Mouse (Mus musculus) megakaryocyte-erythroid progenitor cell, adult 5-6 weeks (primary cell): ENCODE data around the gene Chchd10. TPM values are rescaled to one million over a fixed set of nuclear protein-coding genes. Genes with fewer than 3 reads are reported as not detected.

Experiments
- ATAC-seq: replicated peaks from 2 replicates; pipeline ENCODE4 v1.8.0; 2016; ENCODE audit warnings: mild to moderate bottlenecking, inconsistent platforms; ENCODE audit not compliant: severe bottlenecking, poor library complexity, low FRiP score, low TSS enrichment
- total RNA-seq, 2 experiments: library from RNA; stranded (forward) in 1 of 2; stranded (reverse) in 1 of 2; fragments of 200-1000, 215-1000 nt in 1 of 2; fragments of >200 nt in 1 of 2; fragmentation: Nextera tagmentation in 1 of 2; gene quantifications; 2 replicates each; pipeline ENCODE4 v1.2.3; 2014 to 2017

The Chchd10 gene
- total RNA-seq, 2 experiments from 2014 or later, result 119 to 314 TPM

DNA sequence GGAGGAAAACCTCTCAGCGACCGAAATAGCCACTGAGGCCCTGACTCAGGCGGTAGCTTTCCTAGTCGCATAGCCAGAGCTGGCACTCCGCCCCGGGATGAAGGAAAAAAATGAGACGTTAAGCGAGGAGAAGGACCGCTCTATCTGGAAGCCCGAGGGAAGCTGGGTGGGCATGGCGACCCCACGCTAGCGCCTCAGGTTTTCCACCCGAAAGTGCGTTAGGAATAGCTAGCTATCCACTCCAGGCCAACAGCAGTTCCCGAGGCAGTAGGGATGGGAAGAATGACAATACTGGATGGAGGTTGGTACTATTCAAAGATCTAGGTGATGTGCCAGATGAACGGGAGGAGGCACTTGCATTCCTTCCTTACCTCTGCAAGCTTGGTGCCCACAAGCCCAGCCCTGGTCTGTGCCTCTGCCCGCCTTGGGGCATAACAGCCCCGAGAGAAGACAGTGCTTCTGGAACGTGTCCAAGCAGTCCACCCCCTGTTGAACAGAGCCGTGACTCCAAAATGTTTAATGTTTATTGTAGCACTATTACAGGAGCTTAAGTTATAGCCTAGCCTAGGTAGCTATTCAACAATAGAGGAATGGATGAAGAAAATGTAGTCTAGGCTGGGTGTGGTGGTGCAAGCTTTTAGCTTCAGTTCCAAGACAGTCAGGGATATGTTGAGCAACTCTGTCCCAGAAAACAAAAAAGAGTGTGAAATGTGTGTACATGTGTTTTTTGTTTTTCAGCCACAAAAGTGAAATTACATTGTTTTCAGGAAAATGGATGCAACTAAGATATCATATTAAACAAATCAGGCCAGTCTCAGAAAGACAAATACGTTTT is 11.0 kb upstream of the Chchd10 start:
- peak; percentile 10; the same call in 1 of the 2 replicates for ATAC-seq

GRCm38 (mm10) chr10:75924324-75924723 is 8.6 kb upstream of the Chchd10 start:
- 0 out of 2 replicates have a peak, but pooled peaks have one; percentile 32 for ATAC-seq

GRCm38 (mm10) chr10:75926396-75926795 is 6.5 kb upstream of the Chchd10 start:
- no peak for ATAC-seq

DNA sequence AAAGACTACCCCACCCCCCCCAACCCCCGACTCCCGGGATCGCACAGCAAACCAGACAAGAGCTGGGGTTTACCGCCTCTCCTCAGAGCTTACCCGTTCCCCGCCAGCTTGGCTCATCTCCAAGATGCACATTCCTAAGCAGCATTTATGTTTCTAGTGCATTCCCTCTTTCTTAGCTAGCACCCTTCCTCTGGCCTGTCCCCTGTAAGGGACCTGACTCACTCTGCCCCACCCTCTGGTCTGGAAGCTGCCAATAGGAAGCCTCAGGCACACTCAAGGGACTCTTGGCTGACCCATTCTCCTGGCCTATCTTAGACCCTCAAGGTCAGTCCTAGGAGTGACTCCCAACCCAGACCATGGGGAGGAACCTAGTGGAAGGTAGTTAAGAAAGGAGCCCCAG is 2.6 kb upstream of the Chchd10 start:
- no peak for ATAC-seq

GRCm38 (mm10) chr10:75931311-75931710 is 1.6 kb upstream of the Chchd10 start:
- no peak for ATAC-seq

DNA sequence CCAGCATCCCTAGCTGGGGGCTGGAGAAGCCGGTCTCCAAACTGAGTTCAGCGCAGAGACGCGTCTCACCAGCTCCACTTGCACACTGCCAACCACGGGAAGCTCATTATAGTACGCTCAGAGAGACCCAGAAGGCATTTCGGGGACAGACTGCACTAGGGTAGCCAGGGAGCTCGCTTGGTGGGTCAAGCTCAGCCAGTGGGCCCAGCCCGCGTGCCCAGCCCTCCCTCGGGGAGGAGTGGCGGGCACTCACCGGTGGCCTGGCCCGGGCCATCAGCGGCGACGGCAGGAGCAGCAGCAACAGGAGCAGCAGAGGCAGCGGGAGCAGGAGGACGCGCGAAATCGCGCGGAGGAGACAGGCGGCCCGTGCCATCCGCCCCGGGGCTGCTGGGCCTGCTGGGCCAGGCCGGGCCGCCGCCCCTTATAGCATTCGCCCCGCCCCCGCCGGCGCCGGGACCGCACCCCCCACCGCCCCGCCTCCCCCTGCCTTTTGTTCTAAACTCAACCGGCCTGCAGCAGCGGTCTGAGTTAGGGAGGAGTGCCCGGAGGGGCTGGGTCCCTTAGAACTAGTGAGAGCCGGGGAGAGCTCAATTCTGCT is 750 bp upstream of the Chchd10 start:
- ATAC-seq, result peak; percentile 21; the same call in 1 of the 2 replicates

GRCm38 (mm10) chr10:75934991-75935390 is 2.1 kb downstream of the Chchd10 start:
- no peak for ATAC-seq

DNA sequence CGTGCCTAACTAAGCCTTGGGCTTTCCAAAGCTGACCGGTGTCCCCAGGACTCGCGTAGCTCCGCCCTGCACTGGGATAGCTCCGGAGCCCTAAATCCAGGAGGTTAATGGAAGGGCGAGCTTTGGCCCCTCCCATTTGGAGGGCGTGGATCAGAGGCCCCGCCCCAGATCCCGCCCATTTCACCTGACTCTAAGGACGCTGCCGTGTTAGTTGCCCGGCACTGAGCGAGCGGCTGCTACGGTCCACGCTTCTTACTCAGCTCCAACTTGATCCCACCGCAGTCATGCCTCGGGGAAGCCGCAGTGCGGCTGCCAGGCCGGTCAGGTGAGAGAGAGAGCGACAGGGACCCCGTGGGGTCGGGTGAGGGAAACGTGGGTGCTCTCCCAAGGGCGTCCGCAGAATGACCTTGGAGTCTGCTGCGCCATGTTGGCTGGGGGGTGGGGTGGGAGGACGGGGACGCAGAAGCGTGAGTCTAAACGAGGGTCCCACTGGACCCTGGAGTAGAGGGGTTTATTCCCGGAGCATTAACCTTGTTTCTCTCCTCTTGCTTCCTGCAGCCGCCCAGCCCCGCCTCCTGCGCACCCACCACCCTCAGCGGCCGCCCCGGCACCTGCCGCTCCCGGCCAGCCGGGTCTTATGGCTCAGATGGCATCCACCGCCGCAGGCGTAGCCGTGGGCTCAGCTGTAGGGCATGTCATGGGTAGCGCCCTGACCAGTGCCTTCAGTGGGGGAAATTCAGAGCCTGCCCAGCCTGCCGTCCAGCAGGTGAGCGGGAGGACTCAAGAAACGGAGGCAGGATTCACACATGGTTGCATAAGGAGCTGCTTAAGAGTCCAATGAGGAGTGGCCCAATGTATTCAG is 3.0 kb downstream of the Chchd10 start, which contains the start of gene Mmp11:
Gene Mmp11 (minus strand): TSS at position 817 of the 862 bp plus-strand sequence.
- peak; percentile 83 for ATAC-seq

DNA sequence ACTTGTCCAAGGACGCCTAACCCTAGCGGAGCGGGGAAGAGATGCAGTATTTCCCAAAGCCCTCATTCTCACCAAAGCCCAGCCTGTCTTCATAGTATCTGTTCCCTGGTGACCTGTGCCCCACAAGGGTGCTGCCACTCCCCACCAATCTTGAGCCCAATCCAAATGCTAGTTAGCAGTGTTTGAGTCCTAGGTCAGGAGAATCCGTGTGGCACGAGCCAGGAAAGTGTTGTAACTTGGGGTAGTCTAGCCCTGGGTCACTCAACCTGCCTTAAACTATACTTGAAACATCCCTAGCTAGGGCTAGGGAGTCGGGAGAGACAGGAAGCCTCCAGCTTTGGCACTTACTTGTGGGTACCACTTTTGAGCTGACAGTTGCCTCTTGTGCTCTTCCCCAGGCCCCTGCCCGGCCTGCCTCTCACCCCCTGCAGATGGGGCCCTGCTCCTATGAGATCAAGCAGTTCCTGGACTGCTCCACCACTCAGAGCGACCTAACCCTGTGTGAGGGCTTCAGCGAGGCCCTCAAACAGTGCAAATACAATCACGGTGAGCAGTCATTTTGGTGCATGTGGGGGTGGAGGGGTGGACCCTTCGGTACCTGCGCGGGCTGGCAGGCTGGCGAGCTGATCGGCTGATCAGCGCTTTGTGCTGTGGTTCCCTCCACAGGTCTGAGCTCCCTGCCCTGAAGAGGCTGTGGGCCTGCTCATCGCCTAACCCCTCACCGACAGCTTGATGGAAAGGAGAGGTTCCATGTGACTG is 4.2 kb downstream of the Chchd10 start:
- ATAC-seq, result no peak

- ATAC-seq, result 0 out of 2 replicates have a peak, but pooled peaks have one; percentile 16
Observed at GRCm38 (mm10) chr10:75937851-75938643, 5.1 kb downstream of the Chchd10 start.

- peak; percentile 51; the same call in 1 of the 2 replicates for ATAC-seq
Observed at GRCm38 (mm10) chr10:75939481-75940234, 6.7 kb downstream of the Chchd10 start.

- ATAC-seq, result no peak
Observed at GRCm38 (mm10) chr10:75940520-75940919, 7.6 kb downstream of the Chchd10 start, which contains the start of gene Gm867. Gm867 (minus strand) TSS chr10:75940672.

- ATAC-seq, result no peak
Observed at GRCm38 (mm10) chr10:75941042-75941824, 8.3 kb downstream of the Chchd10 start.

GRCm38 (mm10) chr10:75942736-75943477 is 10.0 kb downstream of the Chchd10 start, which contains the start of gene Vpreb3:
Vpreb3 (plus strand) TSS chr10:75943057.
- no peak; the same call in 1 of the 2 replicates for ATAC-seq

GRCm38 (mm10) chr10:75944066-75944772 is 11.3 kb downstream of the Chchd10 start:
- no peak for ATAC-seq
